Mouse (Mus musculus) myocyte (in vitro differentiated cells): ENCODE measurements around the gene Spns1. TPM values are rescaled to one million over a fixed set of nuclear protein-coding genes. Genes with fewer than 3 reads are reported as not detected.

Source experiments
- H3K27me3 ChIP-seq: one replicate; pipeline ENCODE4 v1.6.1; 2011; ENCODE audit not compliant: control insufficient read depth, insufficient read depth, insufficient read length
- H3K36me3 ChIP-seq: one replicate; pipeline ENCODE4 v1.6.1; 2011; ENCODE audit not compliant: control insufficient read depth, insufficient read depth
- H3K4me2 ChIP-seq: one replicate; pipeline ENCODE4 v1.6.1; 2011; ENCODE audit warnings: low read depth, control low read depth
- H3K4me3 ChIP-seq: one replicate; pipeline ENCODE4 v1.5.1; 2011; ENCODE audit warnings: mild to moderate bottlenecking, control low read depth, moderate library complexity
- H3K79me2 ChIP-seq: one replicate; pipeline ENCODE4 v1.6.1; 2011; ENCODE audit not compliant: control insufficient read depth, insufficient read depth
- H3ac ChIP-seq: one replicate; pipeline ENCODE4 v1.6.1; 2011; ENCODE audit not compliant: control insufficient read depth, insufficient read length
- CEBPB ChIP-seq: IDR thresholded peaks from 2 replicates; pipeline ENCODE4 v1.6.1; 2011; ENCODE audit warnings: mild to moderate bottlenecking, moderate library complexity; ENCODE audit not compliant: poor library complexity, insufficient read depth, severe bottlenecking
- E2F4 ChIP-seq: IDR thresholded peaks from one replicate; pipeline ENCODE4 v1.6.1; 2011; ENCODE audit warnings: mild to moderate bottlenecking, control low read depth, moderate library complexity; ENCODE audit not compliant: insufficient read depth
- MAX ChIP-seq: IDR thresholded peaks from one replicate; pipeline ENCODE4 v1.6.1; 2011; ENCODE audit warnings: low read depth, mild to moderate bottlenecking, control low read depth
- MYOD1 ChIP-seq, 3 experiments: IDR thresholded peaks; one replicate each; pipeline ENCODE4 v1.6.1; 2011; ENCODE audit warnings: control low read depth in 2 of 3, low read depth in 2 of 3, mild to moderate bottlenecking in 2 of 3, moderate library complexity in 1 of 3; ENCODE audit not compliant: insufficient read length in 2 of 3, control insufficient read depth in 1 of 3
- MYOG ChIP-seq, 3 experiments: IDR thresholded peaks; one replicate each; pipeline ENCODE4 v1.6.1; 2011; ENCODE audit warnings: control low read depth in 2 of 3, low read depth in 2 of 3, mild to moderate bottlenecking in 2 of 3; ENCODE audit not compliant: insufficient read length in 2 of 3, control insufficient read depth in 1 of 3, insufficient read depth in 1 of 3
- POLR2A ChIP-seq: IDR thresholded peaks from one replicate; pipeline ENCODE4 v1.6.1; 2011; ENCODE audit warnings: low read depth, mild to moderate bottlenecking, control low read depth, moderate library complexity; ENCODE audit not compliant: insufficient read length
- POLR2AphosphoS2 ChIP-seq: IDR thresholded peaks from one replicate; pipeline ENCODE4 v1.6.1; 2011; ENCODE audit warnings: low read depth, control low read depth; ENCODE audit not compliant: insufficient read length
- REST ChIP-seq: IDR thresholded peaks from one replicate; pipeline ENCODE4 v1.6.1; 2011; ENCODE audit warnings: mild to moderate bottlenecking, control low read depth, moderate library complexity; ENCODE audit not compliant: insufficient read depth, insufficient read length
- SRF ChIP-seq: IDR thresholded peaks from one replicate; pipeline ENCODE4 v1.6.1; 2011; ENCODE audit warnings: low read depth; ENCODE audit not compliant: control insufficient read depth, insufficient read length
- TCF12 ChIP-seq: IDR thresholded peaks from one replicate; pipeline ENCODE4 v1.6.1; 2011; ENCODE audit warnings: mild to moderate bottlenecking, control low read depth; ENCODE audit not compliant: poor library complexity, insufficient read depth, severe bottlenecking
- TCF3 ChIP-seq: IDR thresholded peaks from one replicate; pipeline ENCODE4 v1.6.1; 2011; ENCODE audit warnings: low read depth, control low read depth; ENCODE audit not compliant: insufficient read length
- USF1 ChIP-seq: IDR thresholded peaks from one replicate; pipeline ENCODE4 v1.6.1; 2011; ENCODE audit warnings: low read depth, mild to moderate bottlenecking, control low read depth, moderate library complexity
- polyA plus RNA-seq: library from polyadenylated mRNA; unstranded; fragments of >200 nt; fragmentation: generic; extraction: Trizol; gene quantifications from one replicate; pipeline ENCODE4 v1.2.1, GENCODE M21; 2012; ENCODE audit warnings: missing spikeins

Gene Spns1
- polyA plus RNA-seq, 1 experiment: 76.5 TPM

GRCm38 (mm10) chr7:126359049-126359448 lies 18.2 kb downstream of the Spns1 start:
- no peaks in the 10 kb centered on the region for H3K79me2 ChIP-seq
- H3K27me3 ChIP-seq: peaks cover 8% of the 10 kb centered on the region
- peak overlapping the region; percentile 74 for H3K4me2 ChIP-seq
- TF ChIP-seq POLR2AphosphoS2 (no peak), USF1 (peak; percentile 87), SRF (no peak)
- no peaks in the 10 kb centered on the region for H3K36me3 ChIP-seq
- no peak overlapping the region for H3K4me3 ChIP-seq
- H3ac ChIP-seq: no peak overlapping the region

GRCm38 (mm10) chr7:126358413-126358812 lies 18.8 kb downstream of the Spns1 start:
- H3K36me3 ChIP-seq: no peaks in the 10 kb centered on the region
- no peak overlapping the region for H3K4me3 ChIP-seq
- H3K4me2 ChIP-seq: no peak overlapping the region
- no peaks in the 10 kb centered on the region for H3K79me2 ChIP-seq
- TF ChIP-seq USF1: no peak
- no peak for TF ChIP-seq POLR2A
- no peak for TF ChIP-seq E2F4
- no peak for TF ChIP-seq POLR2AphosphoS2
- no peak for TF ChIP-seq MYOG (IDR thresholded peaks at IDR 0.05; ENCODE audit: control insufficient read depth in 1 of 3, insufficient read depth in 1 of 3, insufficient read length in 2 of 3, low read depth in 2 of 3)
- no peak for TF ChIP-seq CEBPB
- TF ChIP-seq MYOD1 (IDR thresholded peaks at IDR 0.05; ENCODE audit: control insufficient read depth in 1 of 3, insufficient read length in 2 of 3, low read depth in 2 of 3): no peak
- TF ChIP-seq REST: no peak
- TF ChIP-seq TCF3: no peak
- no peak for TF ChIP-seq TCF12
- TF ChIP-seq MAX: no peak
- TF ChIP-seq SRF: no peak
- H3ac ChIP-seq: no peak overlapping the region
- H3K27me3 ChIP-seq: peaks cover 12% of the 10 kb centered on the region

GRCm38 (mm10) chr7:126357838-126358237 lies 19.4 kb downstream of the Spns1 start:
- Histone ChIP-seq H3K36me3 (no peaks in the 10 kb centered on the region), H3K4me3 (no peak overlapping the region), H3K27me3 (peaks cover 12% of the 10 kb centered on the region), H3ac (no peak overlapping the region), H3K4me2 (no peak overlapping the region), H3K79me2 (no peaks in the 10 kb centered on the region)
- TF ChIP-seq MYOD1 (IDR thresholded peaks at IDR 0.05; ENCODE audit: control insufficient read depth in 1 of 3, insufficient read length in 2 of 3, low read depth in 2 of 3) (no peak), CEBPB (no peak), E2F4 (no peak), POLR2A (no peak), MYOG (IDR thresholded peaks at IDR 0.05; ENCODE audit: control insufficient read depth in 1 of 3, insufficient read depth in 1 of 3, insufficient read length in 2 of 3, low read depth in 2 of 3) (no peak), TCF12 (no peak), POLR2AphosphoS2 (no peak), REST (no peak), USF1 (no peak), TCF3 (no peak), MAX (no peak), SRF (no peak)

GRCm38 (mm10) chr7:126356793-126357591 lies 20.3 kb downstream of the Spns1 start:
- peak in 1 of 3 experiments; percentile 64 for TF ChIP-seq MYOG (IDR thresholded peaks at IDR 0.05; ENCODE audit: control insufficient read depth in 1 of 3, insufficient read depth in 1 of 3, insufficient read length in 2 of 3, low read depth in 2 of 3)
- TF ChIP-seq CEBPB: no peak
- TF ChIP-seq MYOD1 (IDR thresholded peaks at IDR 0.05; ENCODE audit: control insufficient read depth in 1 of 3, insufficient read length in 2 of 3, low read depth in 2 of 3): peak in 1 of 3 experiments; percentile 50
- TF ChIP-seq TCF12: no peak
- no peak for TF ChIP-seq USF1
- no peak for TF ChIP-seq REST
- no peak for TF ChIP-seq POLR2A
- TF ChIP-seq E2F4: no peak
- no peak for TF ChIP-seq MAX
- TF ChIP-seq POLR2AphosphoS2: no peak
- TF ChIP-seq SRF: no peak
- TF ChIP-seq TCF3: no peak
- Histone ChIP-seq H3K4me2 (no peak overlapping the region), H3K36me3 (no peaks in the 10 kb centered on the region), H3K4me3 (no peak overlapping the region), H3K27me3 (peaks cover 16% of the 10 kb centered on the region), H3K79me2 (no peaks in the 10 kb centered on the region), H3ac (no peak overlapping the region)
